Mouse (Mus musculus) embryo, embryonic 11.5 days (tissue): ENCODE results near the gene Atat1.
A peak's percentile ranks its signal among the peaks of the same experiment; 100 is the strongest.

Experiments used
- DNase-seq: peaks from one replicate; pipeline ENCODE4 v3.0.0-alpha.2; 2012; ENCODE audit warnings: low read depth, low spot score

Gene Atat1

DNA sequence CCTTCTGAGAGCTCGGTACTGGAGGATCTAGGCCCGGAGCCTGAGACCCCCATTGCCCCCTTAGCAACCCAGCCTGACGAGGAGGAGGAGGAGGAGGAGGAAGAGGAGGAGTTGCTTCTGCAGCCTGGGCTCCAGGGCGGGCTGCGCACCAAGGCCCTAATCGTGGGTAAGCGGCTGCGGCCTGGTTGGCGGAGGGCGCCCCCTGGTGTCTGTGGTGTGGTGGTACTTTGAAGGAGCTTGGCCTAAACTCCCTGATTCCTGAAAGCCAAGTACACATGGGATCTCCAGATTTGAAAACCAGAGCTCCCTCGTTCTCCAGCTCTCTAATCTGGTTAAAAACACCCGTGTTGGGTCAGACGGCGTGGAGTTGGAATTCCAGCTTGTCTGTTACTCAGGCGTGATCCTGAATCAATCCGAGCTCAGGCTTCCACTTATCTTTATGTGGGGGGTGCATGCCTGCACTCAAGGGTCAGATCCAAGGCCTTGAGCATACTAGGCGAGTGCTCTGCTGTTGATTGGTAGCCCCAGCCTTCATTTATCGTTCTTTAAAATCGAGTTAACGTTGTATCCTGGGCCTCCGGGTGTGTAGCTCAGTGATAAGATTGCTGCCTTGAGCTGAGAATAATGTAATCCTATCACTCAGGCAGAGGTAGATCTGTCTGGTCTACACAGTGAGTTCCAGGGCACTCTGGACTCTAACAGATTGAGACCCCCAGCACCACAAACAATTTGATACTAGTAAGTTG lies 35.9 kb downstream of the Atat1 start:
- DNase-seq: peak; percentile 75

DNA sequence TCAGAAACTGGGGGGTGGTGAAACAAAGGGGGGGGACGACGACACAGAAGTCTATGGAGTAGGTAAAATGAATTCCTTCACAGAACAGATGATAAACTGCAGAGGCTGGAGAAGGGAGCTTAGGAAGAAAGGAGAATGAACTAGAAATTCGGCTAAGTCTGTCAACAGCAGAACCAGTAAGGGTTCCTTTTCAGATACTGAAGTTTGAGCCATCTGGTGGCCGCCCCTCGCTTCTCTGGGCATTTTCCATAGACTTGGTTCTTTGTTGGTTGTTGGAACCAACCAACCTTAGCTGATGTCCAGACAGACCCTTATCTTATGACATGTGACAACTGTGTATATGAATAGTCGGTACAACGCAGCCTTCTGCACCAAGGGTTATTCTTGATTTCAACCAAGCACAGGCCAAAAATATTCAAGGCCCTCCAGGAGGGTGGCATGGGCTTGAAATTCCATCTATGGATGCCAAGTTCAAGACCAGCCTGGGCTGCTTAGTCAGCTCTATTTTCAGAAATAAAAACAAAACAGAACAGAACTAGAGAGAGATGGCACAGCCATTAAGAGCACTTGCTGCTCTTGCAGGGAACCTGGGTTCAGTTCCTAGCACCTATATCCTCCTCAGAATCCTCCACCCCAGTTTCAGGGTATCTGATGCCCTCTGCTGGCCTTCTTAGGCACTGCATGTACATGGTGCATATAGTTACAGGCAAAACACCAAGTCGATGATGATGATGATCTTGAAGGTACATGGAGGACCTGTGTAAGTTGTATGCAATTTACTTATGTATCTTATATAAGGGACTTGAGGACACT lies 38.8 kb downstream of the Atat1 start:
- no peak for DNase-seq

DNA sequence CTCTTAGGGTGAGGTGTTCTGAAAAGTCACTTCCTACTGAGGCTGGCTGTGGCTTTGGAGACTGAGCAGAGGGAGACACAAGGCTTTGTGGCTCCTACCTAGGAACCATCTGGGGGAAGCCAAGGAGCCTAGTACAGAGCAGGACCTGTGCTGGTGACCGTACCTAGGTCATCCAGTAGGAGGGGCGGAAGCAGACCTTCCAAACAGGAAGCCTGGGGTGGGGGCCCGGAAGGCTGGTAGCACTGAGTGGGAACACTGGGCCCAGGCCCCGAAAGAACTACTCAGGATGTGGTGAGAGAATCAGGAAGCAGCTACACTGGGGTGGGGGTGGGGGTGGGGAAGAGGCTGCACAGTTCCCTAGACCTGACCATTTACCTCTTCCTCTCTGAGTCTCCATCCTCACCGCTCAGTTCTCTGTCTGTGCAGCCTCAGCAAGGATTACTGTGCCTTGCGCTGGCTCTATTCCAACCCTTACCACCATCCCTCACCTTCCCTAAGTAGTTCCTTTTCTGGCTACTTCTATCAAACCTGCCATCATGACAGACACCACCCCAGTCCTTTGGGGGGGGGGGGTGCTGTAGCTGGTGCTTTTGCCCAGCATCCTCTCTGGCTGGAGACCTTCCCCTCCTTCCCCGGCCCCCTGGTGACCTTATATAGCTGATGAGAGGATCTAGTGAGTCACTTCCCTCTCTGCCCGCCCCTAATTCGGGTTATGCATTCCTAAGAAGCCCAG lies 39.6 kb downstream of the Atat1 start:
- no peak for DNase-seq

DNA sequence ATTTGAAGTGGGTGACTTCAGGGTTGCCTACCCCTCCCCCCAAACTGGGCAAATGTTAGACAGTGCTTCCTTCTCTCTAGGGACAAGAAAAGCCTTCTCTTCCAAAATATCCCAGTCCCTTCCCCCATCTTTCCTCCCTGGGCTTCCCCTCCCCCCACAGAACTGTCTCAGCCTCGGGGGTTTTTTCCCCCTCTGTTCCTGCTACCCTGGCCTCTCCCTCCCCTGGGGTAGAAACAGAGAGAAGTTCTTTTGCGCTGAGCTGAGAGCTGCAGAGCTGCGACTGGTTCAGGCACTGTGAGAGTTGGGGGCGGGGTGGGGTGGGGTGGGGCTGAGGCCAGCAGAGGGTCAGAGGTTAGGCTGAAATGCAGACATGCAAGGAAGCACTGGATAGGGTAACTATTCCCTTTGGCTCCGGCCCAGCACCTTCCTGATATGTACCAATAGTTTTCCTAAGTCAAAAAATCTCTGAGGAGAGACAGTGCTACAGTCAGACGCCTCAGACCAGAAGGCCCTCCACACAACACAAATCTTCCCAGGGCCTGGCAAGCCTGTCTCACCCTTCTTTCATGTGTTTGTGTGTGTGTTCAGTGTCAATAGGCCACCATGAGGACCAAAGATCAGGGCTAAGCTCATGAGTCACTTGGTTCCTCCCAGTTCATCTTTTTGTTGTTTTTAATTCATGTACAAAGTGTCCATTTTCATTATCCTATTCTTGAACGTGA lies 40.4 kb downstream of the Atat1 start:
- no peak for DNase-seq

DNA sequence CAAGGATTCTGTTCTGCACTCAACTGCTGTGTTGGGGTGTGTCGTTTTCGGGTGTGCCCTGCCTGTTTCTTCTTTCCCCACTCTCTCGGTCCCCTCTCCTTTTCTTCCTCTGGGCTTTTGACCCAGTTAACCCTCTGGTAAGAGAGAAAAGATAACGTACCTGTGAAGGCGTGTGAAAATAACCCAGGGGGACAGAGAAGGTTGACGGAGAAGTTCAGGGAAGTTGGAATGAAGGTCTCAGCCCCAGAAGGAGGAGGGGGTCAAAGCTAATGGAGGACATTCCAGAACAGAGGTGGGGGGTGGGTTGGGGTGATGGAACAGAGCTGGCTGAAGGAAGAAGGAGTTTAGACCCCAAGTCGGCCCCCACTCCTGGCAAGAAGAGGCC lies 40.9 kb downstream of the Atat1 start:
- DNase-seq: no peak

DNA sequence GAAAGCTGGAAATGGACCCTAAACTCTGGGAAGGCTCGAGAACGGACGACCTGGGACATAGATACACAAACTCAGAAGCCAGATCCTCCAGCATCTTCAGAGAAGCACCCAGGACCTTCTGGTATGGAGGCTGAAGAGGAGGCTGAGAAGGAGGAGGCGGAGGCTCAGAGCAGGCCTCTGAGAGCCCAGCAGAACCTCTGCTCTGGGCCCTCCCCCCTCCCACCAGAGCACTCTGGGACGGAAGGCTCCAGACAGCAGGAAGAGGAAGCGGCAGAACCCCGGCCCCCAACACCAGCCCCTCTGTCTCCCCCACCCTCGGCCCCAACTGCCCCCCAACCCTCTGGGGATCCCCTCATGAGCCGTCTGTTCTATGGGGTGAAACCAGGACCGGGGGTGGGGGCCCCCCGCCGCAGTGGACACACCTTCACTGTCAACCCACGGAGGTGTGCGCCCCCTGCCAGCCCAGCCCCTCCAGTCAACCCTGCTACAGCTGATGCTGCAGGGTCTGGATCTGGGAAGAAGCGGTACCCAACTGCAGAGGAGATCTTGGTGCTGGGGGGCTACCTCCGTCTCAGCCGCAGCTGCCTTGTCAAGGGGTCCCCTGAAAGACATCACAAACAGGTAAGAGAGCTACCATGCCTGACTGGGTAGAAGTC lies 41.6 kb downstream of the Atat1 start:
- no peak for DNase-seq

DNA sequence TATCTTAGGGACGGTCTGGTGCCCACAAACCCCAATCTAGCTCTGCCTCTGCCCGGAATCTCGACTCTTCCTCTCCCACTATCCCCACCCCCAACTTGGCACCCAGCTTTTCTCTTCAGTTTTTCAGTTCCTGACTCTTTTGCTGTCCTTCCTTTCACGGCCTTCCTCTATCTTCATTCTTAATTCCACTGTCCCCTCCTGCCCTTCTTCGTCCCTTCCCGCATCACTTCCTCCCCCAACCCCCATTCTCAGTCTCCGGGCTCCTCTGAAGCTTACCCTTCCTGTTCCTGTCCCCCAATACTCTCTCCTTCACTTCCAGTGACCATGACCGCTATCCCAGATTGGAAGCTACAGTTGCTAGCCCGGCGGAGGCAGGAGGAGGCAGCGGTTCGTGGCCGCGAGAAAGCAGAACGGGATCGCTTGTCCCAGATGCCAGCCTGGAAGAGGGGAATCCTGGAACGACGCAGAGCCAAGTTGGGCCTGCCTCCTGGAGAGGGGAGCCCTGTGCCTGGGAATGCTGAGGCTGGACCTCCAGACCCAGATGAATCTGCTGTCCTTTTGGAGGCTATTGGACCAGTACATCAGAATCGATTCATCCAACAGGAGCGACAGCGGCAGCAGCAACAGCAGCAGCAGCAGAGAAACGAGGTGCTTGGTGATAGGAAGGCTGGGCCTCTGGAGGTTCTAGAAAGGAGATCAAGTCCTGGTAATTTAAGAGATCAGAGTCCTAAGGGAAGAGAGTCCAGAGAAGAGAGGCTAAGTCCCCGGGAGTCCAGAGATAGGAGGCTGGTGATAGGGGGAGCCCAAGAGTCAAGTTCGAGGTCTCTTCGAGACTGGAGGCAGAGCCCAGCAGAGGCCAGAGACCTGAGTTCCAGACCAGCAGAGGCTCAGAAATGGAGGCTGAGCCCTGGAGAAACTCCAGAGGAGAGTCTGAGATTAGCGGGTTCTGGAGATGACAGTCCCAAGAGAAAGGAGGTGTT lies 42.7 kb downstream of the Atat1 start:
- DNase-seq: no peak

DNA sequence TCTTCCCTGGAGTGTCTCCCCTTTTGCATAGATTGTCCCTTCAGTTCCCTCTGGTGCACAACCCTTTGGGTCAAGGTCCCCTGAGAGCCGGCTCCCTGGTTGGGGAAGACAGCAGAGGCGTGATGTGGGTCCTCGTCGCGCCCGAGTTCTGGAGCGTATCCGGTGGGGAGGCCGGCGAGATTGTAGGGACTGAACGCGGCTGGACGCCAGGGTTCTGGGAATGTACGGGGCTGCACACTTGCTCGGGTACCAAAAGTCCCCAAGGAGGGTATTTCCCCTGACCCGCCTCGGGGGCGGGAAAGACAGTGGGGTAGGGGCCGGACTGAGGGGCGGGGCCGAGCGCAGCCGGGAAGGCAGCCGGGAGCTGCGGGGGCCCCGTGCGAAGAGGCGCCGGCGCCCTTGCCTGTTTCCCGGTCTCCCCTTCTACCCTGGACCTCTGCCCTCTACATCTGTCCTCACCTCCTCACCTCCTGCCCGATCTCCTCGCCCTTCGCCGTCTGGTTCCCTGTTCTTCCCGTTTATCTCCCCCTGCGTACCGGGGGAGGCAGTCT lies 43.5 kb downstream of the Atat1 start:
- DNase-seq: no peak

DNA sequence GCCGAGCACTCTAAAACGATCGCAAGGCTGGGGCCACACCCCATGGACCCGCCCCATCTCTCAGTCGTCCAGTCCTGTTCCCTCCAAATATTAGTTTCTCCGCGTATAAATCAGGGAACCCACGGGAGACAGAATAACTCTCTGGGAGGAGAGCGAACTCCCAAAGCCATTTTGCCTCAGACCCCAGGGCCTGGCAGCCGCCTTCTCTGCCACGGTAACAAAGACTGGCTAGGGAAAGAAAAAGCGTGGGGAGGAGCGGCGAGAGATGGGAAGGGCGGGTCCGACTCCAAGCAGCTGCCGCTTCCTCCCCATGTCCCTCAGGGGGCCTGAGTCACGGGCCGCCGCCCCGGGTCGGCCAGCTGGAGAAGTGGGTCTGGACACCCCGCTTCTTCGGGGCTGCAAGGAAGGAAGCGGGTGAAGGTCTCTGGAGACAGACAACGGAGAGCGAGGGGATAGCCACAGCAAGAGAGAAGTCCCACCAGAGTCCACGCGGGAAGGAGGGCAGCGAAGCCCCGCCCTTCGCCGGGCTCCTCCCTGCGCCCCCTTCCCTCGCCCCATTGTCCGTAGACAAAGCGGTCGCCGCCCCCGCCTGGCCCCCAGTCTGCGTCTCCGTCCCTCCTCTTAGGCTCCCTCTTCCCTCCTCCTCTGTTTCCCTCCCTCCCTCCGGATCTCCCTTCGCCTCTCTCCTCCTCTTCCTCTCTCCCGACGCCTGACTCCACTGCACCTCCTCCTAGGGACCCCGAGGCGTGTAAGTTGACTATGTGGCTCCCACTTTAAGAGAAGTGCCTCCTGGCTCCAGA lies 44.2 kb downstream of the Atat1 start, which contains the start of gene Ppp1r18:
Ppp1r18 (plus strand) TSS at position 113 of the 800 bp plus-strand sequence.
- peak; percentile 77 for DNase-seq

DNA sequence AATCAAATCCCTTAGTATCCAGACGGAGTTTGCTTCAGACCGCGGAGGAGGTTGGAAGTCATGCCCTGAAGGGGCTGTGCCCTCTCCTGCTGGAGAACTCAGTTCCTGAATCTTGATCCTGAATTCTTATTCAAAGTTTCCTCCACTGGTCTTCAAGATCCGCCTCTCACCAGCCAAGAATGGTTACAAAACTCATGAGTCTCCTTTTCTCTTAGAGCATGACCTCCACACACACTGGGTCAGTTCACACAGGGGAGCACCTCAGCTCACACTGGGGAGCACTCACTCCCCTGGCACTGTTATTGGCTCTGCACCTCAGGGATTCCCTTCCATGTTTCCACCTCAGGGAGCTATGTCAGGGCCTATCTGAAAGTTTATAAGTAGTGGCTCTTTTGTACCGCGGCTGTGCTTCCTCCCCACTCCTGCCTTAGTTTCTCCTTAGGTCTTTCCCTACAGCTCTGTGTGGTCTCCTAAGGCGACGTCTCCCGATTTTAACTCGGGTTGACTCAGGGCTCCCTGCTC lies 45.0 kb downstream of the Atat1 start:
- no peak for DNase-seq

DNA sequence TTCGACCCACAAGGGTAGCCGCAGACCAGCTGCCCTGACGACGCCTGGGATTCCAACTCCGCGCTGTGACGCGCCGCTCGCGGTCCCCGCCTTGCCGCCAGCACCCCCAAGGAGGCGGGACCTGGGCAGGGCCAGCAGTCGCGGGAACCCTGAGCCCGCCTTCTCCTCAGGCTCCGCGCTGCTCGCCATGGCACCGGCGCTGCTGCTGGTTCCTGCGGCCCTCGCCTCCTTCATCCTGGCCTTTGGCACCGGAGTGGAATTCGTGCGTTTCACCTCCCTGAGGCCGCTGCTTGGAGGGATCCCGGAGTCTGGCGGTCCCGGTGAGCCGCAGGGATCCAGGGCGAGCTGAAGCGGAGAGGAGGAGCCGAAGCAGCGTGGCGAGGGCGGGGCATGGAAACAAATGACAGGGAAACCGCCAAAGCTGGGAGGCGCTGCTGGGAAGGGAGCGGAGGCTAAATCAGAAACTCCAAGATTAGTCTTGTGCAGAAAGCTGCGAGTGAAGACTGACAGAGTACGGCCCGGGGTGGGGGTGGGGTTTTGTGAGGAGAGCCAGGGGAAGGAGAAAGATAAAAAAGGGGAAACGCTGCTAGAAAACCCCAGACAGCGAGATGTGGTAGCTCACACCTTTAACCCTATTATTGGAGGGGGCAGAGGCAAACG lies 48.5 kb downstream of the Atat1 start, which contains the start of gene Nrm:
Nrm (plus strand) TSS at position 121 of the 660 bp plus-strand sequence.
- peak; percentile 83 for DNase-seq

DNA sequence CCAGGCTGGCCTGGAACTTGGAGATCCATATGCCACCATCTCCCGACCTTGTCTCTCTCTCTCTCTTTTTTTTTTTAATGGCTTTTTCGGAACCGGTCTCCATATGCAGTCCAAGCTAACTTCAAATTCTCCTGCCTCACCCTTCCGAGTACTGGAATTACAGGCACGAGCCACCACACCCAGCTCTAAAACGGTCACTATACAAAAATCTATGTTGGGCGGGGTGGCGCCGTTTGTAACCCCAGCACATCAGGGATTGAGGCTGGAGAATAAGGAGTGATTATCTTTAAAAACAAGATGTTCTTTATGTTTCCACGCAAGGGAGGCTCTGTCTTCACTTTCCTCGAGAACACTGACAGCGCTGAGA lies 49.1 kb downstream of the Atat1 start:
- no peak for DNase-seq

DNA sequence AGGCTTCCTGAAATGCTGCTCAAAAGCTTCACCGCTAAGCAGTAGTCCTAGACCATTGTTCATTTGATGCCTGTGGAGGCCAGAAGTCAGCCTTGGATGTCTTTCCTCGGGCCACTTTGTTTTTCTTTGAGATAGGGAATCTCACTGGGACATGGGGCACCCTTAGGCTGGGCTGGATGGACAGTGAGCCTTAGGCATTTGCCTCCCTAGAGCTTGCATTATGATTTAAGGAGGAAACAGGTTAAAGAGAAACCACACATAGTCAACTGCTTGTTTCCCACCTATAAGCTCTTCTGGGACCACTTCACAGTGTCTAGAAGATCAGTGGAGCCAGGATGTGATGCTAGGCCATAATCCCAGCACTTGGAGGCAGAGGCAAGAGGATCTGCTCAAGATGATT lies 50.0 kb downstream of the Atat1 start:
- DNase-seq: no peak

DNA sequence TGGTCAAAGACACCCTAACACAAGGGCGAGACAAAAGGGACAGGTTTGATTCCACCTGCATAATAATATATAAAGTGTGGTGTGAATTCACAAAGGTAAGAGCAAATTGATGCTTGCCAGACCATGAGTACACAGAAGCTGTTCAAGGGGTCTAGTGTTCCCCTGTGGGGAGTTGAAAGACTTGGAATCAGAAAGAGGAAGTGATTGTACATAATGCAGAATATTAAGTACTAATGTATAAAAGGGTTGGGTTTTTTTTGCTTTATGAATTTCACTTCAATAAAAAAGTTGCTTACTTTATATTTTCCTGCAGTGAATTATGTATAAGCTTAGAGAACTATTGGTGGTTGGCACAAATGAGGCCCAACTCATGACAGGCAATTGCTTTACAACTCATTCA lies 50.5 kb downstream of the Atat1 start:
- no peak for DNase-seq

DNA sequence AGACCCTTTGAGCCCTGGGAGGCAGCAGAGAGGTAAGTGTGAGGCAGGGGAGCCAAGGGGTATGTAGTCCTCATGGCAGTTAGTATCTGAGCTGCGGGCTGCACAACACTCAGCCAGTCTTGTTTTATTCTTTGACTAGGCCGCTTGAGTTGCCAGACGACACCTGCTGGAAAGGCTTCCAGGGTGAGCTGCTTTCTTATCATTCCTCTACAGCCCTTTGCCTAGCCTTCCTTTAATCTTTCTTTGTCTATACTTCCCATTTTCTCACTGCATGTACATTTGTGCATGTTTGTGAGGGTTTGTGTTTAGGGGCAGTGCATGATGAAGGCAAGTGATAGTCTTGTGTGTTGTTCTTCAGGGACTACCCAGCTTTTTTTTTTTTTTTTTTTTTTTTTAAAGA lies 58.9 kb downstream of the Atat1 start:
- DNase-seq: no peak

DNA sequence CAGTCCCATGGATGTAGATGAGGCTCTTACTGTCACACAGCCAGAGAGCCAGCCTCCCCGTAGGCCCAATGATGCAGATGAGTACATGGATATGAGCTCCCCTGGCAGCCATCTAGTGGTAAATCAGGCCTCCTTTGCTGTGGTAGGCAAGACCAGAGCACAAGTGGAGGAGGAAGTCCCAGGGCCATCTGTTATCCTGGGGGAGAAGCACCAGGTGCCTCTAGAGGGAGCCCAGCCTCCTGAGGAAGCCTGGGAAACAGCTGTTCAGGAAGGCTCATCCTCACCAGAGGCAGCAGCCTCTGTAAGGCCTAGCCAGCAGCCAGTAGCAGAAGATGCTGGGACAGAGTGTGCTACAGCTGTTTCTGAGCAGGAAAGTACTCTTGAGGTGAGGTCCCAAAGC lies 61.8 kb downstream of the Atat1 start:
- DNase-seq: no peak
